Mouse (Mus musculus) testis, adult 2 months (tissue): ENCODE data around the gene Usp40.

ENCODE experiments used
- CTCF ChIP-seq: fragments of 200-500 bp; IDR thresholded peaks from 2 replicates; pipeline ENCODE4 v1.5.1; 2012; ENCODE audit warnings: low read depth, mild to moderate bottlenecking, inconsistent platforms, low read length, moderate library complexity; ENCODE audit not compliant: control insufficient read depth, insufficient read depth, insufficient replicate concordance
- POLR2A ChIP-seq: fragments of 200-500 bp; IDR thresholded peaks from 2 replicates; pipeline ENCODE4 v1.6.1; 2012; ENCODE audit warnings: low read depth, mild to moderate bottlenecking, inconsistent platforms, low read length, moderate library complexity; ENCODE audit not compliant: control insufficient read depth

- TF ChIP-seq CTCF = no peak
- no peak for TF ChIP-seq POLR2A
Observed at GRCm38 (mm10) chr1:88014671-88015070, 6.3 kb upstream of the Usp40 start.
